Mouse (Mus musculus) cerebellum, adult 2 months (tissue): Measurements from ENCODE around the gene Olfr657.

Source experiments
- CTCF ChIP-seq: fragments of 200-500 bp; IDR thresholded peaks from 2 replicates; pipeline ENCODE4 v1.5.1; 2011; ENCODE audit warnings: low read depth, mild to moderate bottlenecking, control low read depth, low read length, moderate library complexity, borderline replicate concordance; ENCODE audit not compliant: insufficient read depth
- POLR2A ChIP-seq: fragments of 200-500 bp; IDR thresholded peaks from 2 replicates; pipeline ENCODE4 v1.6.1; 2011; ENCODE audit warnings: low read length, control low read depth, borderline replicate concordance; ENCODE audit not compliant: insufficient read depth

- no peak for TF ChIP-seq CTCF
- no peak for TF ChIP-seq POLR2A
These were observed at the start of gene Olfr657 for GRCm38 (mm10) chr7:104624494-104624893.
